Mouse (Mus musculus) limb, embryonic 12.5 days (tissue): ENCODE measurements at regions not wholly inside any gene's neighbourhood (a gene's known extent, or its start where the extent isn't known, plus 50 kb on each side); places are given as distances from the start of the nearest gene placed in this dataset.
"Not testable (repeated sequence)": the region's sequence is repeated elsewhere in the genome, so short reads cannot be mapped to it uniquely, and the experiment has no call there.

Experiments used
- ATAC-seq: fragments of 200-750 bp; cut with Nextera tagmentation; 2 replicates; pipeline ENCODE4 v1.8.0; 2017; ENCODE audit warnings: low read depth, moderate TSS enrichment; ENCODE audit not compliant: insufficient number of reproducible peaks, insufficient read depth, low FRiP score, low TSS enrichment
- H3K27ac ChIP-seq: fragments of 300-500 bp; sonication (generic); 2 replicates; pipeline ENCODE4 v1.5.1; 2016; ENCODE audit warnings: mild to moderate bottlenecking, moderate library complexity
- H3K27me3 ChIP-seq: fragments of 300-500 bp; sonication (generic); 2 replicates; pipeline ENCODE4 v1.6.1; 2016; ENCODE audit warnings: mild to moderate bottlenecking, moderate library complexity
- H3K36me3 ChIP-seq: fragments of 300-500 bp; sonication (generic); 2 replicates; pipeline ENCODE4 v1.6.1; 2016; ENCODE audit warnings: mild to moderate bottlenecking, moderate library complexity
- H3K4me1 ChIP-seq: fragments of 300-500 bp; sonication (generic); replicated peaks from 2 replicates; pipeline ENCODE4 v1.6.1; 2016
- H3K4me2 ChIP-seq: fragments of 300-500 bp; sonication (generic); 2 replicates; pipeline ENCODE4 v1.6.1; 2016; ENCODE audit warnings: mild to moderate bottlenecking, moderate library complexity
- H3K4me3 ChIP-seq: fragments of 300-500 bp; sonication (generic); replicated peaks from 2 replicates; pipeline ENCODE4 v1.5.1; 2016; ENCODE audit warnings: mild to moderate bottlenecking
- H3K9ac ChIP-seq: fragments of 300-500 bp; sonication (generic); replicated peaks from 2 replicates; pipeline ENCODE4 v1.6.1; 2016; ENCODE audit warnings: mild to moderate bottlenecking, moderate library complexity
- H3K9me3 ChIP-seq: fragments of 300-500 bp; sonication (generic); 2 replicates; pipeline ENCODE4 v1.6.1; 2016; ENCODE audit warnings: mild to moderate bottlenecking, moderate library complexity
- WGBS: fragments of 180-500 bp; shearing (Covaris S2); methylation state at CpG from one replicate; pipeline ENCODE4 v1.1.7; 2016; 5-methylcytosine and 5-hydroxymethylcytosine counted together

DNA sequence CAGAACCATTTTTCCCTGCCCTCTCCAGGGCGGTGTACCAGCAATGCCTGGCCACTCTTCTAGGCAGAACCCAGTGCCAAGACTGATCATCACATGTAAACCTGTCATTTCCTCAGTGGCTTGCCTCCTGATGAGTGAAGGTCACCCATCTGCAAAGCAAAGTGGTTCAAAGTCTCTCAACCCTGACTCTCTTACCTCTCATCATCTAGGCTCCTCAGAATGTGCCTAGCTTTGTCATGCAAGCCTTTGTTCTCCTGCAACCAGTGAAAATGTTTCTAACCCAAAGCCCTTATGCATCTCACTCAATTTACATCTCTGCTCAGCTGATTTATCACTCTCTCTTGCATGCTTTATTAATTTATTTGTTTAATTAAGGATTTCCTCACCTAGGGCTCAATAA is 445.5 kb downstream of the Anxa1 start:
- H3K4me3 ChIP-seq: no peak overlapping the region
- H3K36me3 ChIP-seq: no peaks in the 10 kb centered on the region
- H3K27ac ChIP-seq: no peak overlapping the region
- ATAC-seq: no peak
- H3K4me1 ChIP-seq: no peaks in the 10 kb centered on the region
- H3K9me3 ChIP-seq: no peaks in the 10 kb centered on the region
- no peaks in the 10 kb centered on the region for H3K27me3 ChIP-seq
- 87% methylated on average over 1 of the region's 1 CpGs for WGBS
- no peak overlapping the region for H3K4me2 ChIP-seq
- H3K9ac ChIP-seq: no peak overlapping the region

DNA sequence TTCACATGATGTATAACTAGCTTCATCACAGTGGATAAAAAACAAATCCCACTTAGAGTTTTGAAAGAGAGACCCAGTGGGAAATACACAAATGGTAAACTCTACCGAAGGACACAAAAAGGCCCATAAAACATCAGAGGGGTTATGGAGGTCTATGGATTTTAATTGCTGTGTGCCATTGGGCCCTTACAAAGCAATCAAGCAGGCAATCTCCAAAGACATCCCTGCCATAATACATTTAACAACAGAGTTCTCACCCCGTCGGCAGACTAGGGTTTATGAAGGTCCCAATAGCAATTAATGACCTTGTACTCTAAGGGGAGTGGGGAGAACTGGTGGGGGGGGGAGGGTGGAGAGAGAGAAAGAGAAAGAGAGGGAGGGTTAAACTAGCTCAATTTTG is 448.0 kb downstream of the Anxa1 start:
- H3K27ac ChIP-seq: no peak overlapping the region
- no peaks in the 10 kb centered on the region for H3K4me1 ChIP-seq
- H3K4me3 ChIP-seq: no peak overlapping the region
- 35% methylated on average over 3 of the region's 3 CpGs for WGBS
- no peaks in the 10 kb centered on the region for H3K36me3 ChIP-seq
- H3K4me2 ChIP-seq: no peak overlapping the region
- ATAC-seq: no peak
- H3K27me3 ChIP-seq: no peaks in the 10 kb centered on the region
- no peak overlapping the region for H3K9ac ChIP-seq
- H3K9me3 ChIP-seq: no peaks in the 10 kb centered on the region

DNA sequence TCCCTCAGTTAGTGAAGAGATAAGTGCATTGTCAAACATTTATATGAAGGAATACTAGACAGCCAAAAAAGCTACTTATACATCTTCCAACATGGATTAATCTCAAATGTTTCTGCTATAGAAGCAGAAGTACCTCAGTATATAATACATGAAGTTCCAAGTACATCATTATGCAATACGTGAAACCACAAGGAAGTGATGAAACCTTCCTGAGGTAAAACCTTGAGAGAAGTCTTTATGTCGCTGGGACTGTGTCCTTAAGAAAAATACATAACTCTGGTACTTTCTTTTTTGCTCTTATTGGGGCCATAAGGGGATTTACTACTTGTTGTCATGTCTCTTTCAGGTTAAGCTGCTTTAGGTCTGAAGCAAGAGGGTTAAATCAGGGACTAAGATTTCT is 469.6 kb downstream of the Anxa1 start:
- Histone ChIP-seq H3K27me3 (no peaks in the 10 kb centered on the region), H3K27ac (no peak overlapping the region), H3K4me3 (no peak overlapping the region), H3K9ac (no peak overlapping the region), H3K4me1 (no peaks in the 10 kb centered on the region), H3K36me3 (no peaks in the 10 kb centered on the region), H3K9me3 (no peaks in the 10 kb centered on the region), H3K4me2 (no peak overlapping the region)
- WGBS: 83% methylated on average over 2 of the region's 2 CpGs
- no peak for ATAC-seq

DNA sequence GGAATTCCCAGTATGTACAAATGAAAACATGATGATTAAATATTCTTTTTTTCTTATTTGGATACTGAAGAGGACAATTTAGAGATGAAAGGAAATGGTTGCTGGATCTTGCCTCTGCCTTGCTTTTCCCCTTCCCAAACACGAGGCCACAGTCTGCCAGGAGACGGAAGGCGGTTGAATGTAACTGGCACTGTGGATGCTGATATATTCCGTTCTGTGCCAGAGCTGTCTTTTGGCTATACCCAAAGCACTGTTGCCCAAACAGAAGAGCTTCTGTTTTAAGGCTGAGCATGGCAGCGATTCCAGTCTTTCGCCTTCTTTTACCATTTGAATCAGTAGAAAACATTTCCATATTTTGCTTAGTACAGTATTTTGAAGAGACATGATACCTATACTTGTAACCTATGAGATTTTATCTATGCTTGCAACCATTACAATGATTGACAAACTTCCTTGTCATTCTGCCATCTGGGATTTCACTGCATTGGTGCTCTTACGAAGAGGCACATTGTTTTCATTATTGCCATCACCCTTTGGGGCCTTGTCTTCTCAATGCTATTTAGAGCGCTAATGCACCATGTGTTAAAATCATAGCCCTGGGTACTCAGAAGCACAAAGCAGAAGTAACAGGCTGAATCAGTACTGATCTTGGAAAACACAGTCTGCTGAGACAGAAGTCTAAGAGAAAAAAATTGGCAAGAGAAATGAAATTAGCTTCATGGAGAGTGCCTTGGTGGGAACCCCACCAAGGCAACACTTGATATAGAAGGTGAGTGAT is 504.6 kb downstream of the Anxa1 start:
- H3K9me3 ChIP-seq: no peaks in the 10 kb centered on the region
- no peaks in the 10 kb centered on the region for H3K27me3 ChIP-seq
- no peaks in the 10 kb centered on the region for H3K36me3 ChIP-seq
- no peak overlapping the region for H3K9ac ChIP-seq
- no peak overlapping the region for H3K27ac ChIP-seq
- no peak overlapping the region for H3K4me3 ChIP-seq
- no peak for ATAC-seq
- WGBS: 85% methylated on average over 8 of the region's 8 CpGs
- no peak overlapping the region for H3K4me2 ChIP-seq
- no peaks in the 10 kb centered on the region for H3K4me1 ChIP-seq

DNA sequence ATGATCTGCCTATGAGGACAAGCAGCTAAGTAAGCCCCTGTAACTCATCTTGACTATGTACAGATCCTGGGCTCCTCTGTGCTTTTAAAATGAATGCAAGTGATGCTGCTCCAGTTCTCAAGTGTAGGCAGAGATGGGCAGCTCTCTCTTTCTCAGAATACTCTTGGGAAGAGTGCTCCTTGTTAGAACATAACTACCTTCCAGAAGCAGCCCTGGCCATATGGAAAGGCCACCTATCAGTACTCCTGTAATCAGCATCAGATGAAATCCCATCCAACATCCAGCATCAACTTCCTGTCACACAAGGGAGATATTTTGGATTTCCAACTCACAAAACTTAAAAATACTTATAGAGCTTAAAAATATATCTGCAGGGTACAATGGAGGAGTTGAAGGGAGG is 509.8 kb downstream of the Anxa1 start:
- Histone ChIP-seq H3K4me2 (no peak overlapping the region), H3K27me3 (no peaks in the 10 kb centered on the region), H3K36me3 (no peaks in the 10 kb centered on the region), H3K9ac (no peak overlapping the region), H3K9me3 (no peaks in the 10 kb centered on the region), H3K4me3 (no peak overlapping the region), H3K4me1 (no peaks in the 10 kb centered on the region), H3K27ac (no peak overlapping the region)
- ATAC-seq: no peak

DNA sequence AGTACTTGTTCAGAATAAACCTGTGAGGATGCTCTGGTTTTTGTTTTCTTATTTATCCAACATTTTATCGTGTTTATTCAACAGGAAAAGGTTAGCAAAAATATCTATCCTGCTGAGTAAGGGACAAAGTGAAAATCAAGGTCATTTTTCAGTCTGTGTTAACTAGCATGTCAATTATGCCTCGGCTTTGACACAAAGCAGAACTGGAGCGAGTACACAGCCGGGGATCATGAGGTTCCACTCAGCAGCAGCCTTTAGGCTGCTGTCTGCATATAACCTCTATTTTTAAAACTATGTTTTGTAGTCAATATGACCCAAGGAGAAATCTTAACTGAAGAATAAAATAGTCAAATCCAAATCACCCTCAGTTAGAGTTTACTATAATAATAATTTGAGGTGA is 542.6 kb downstream of the Anxa1 start:
- ATAC-seq: no peak
- Histone ChIP-seq H3K36me3 (no peaks in the 10 kb centered on the region), H3K4me3 (no peak overlapping the region), H3K27me3 (no peaks in the 10 kb centered on the region), H3K9ac (no peak overlapping the region), H3K4me1 (no peaks in the 10 kb centered on the region), H3K27ac (no peak overlapping the region), H3K4me2 (no peak overlapping the region), H3K9me3 (no peaks in the 10 kb centered on the region)
- WGBS: 74% methylated on average over 4 of the region's 4 CpGs

DNA sequence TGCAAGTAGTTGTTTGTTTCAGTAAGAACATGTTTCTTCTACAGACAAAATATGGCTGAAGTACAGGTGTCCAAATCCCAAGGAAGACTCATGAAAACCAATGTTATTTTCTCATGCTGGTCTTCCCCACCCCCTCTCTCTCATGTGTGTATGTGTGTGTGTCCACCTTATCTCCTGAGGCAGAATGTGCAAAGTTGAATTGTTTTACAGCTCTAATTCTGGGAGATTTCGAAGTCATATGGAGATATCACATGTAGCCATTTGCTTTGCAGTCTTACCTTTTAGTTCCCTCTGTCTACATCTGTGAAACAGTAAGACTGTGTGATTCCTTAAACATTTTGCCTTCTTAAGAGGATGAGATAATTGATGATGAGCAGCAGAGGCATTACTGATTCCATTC is 582.8 kb downstream of the Anxa1 start:
- no peaks in the 10 kb centered on the region for H3K4me1 ChIP-seq
- no peak overlapping the region for H3K4me3 ChIP-seq
- no peak overlapping the region for H3K27ac ChIP-seq
- H3K9me3 ChIP-seq: no peaks in the 10 kb centered on the region
- H3K4me2 ChIP-seq: no peak overlapping the region
- no peaks in the 10 kb centered on the region for H3K36me3 ChIP-seq
- WGBS: 77% methylated on average over 1 of the region's 1 CpGs
- no peaks in the 10 kb centered on the region for H3K27me3 ChIP-seq
- ATAC-seq: no peak
- no peak overlapping the region for H3K9ac ChIP-seq

DNA sequence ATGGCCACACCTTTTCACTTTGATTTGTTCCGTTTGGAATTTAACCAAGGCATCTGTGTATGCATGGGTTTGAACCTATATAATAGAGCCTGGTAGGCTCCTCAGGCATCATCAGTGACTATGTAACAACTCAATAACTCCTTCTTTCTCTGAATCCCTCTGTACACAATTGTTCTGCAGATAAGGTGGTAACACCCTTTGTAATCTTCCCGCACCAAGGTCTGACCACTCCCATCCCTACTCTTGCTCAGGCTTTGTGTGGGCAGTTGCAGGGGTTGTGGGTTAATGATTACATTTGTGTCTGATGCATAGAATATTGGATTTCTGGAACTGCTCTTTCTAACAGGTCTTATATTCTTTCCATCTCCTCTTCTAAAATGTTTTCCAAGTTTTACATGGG is 596.9 kb downstream of the Anxa1 start:
- no peaks in the 10 kb centered on the region for H3K9me3 ChIP-seq
- no peaks in the 10 kb centered on the region for H3K36me3 ChIP-seq
- ATAC-seq: no peak
- no peaks in the 10 kb centered on the region for H3K27me3 ChIP-seq
- no peaks in the 10 kb centered on the region for H3K4me1 ChIP-seq
- no peak overlapping the region for H3K9ac ChIP-seq
- no peak overlapping the region for H3K27ac ChIP-seq
- WGBS: 87% methylated on average over 2 of the region's 2 CpGs
- H3K4me2 ChIP-seq: no peak overlapping the region
- H3K4me3 ChIP-seq: no peak overlapping the region

DNA sequence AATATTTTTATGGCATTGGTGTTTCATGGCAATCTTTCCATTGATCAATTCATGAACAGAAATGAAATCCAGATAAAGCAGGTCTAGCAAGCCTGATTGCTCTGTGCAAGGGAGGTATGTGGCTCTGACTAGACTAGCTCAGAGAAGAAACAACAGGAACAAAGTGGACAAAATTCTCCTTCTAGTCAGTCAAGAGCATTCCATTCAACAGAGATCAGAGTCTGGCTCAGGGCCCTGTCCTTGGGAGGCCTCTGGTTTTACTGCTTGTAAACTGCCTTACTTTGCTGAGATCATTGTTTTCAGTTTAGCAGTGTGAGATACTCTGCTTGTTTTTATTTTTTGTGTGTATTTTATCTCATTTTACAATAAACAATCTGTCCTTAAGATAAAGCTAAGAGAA is 607.2 kb downstream of the Anxa1 start:
- no peaks in the 10 kb centered on the region for H3K9me3 ChIP-seq
- no peaks in the 10 kb centered on the region for H3K27me3 ChIP-seq
- no peak overlapping the region for H3K4me3 ChIP-seq
- no peak for ATAC-seq
- H3K4me2 ChIP-seq: no peak overlapping the region
- no peaks in the 10 kb centered on the region for H3K36me3 ChIP-seq
- H3K27ac ChIP-seq: no peak overlapping the region
- H3K9ac ChIP-seq: no peak overlapping the region
- no peaks in the 10 kb centered on the region for H3K4me1 ChIP-seq

DNA sequence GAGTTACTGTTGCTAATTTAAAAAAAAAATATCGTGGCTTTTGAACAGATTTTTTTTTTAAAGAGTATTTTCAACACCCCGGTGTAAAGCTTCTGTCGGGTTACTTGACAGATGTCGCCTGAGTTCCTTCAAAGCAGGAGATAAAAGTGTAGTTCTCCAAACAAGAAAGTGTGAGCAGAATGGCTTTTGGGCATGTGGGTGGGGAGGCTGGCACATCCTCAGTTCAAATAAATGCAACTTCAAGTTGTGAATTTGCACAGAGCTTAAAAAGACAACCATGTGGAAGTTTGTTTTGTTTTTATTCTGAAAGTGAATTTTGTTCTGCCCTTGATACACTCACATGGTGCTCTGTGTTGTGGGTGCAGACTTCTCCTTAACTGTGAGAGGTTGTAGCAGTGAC is 612.9 kb downstream of the Anxa1 start:
- Histone ChIP-seq H3K36me3 (no peaks in the 10 kb centered on the region), H3K27ac (no peak overlapping the region), H3K4me1 (no peaks in the 10 kb centered on the region), H3K4me3 (no peak overlapping the region), H3K9ac (no peak overlapping the region), H3K4me2 (no peak overlapping the region), H3K9me3 (no peaks in the 10 kb centered on the region), H3K27me3 (no peaks in the 10 kb centered on the region)
- 44% methylated on average over 4 of the region's 4 CpGs for WGBS
- no peak for ATAC-seq

DNA sequence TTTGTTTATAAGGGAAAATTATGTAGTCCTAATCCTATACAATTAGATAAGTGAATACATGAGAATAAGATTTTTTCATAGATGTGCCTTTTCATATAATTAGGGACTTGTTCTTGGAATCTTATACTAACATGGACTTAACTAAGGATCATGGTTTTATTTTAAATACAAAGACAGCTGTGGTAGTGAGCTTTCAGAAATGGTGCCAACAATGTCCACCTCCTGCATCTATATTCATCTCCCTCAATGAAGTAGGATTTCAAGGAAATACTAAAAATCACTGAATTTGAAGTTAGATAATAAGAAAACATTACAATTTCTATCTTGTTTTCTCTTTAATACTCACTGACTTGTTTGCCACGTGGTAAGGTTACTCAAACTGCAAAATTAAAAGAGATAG is 619.8 kb downstream of the Anxa1 start:
- Histone ChIP-seq H3K4me2 (no peak overlapping the region), H3K27ac (no peak overlapping the region), H3K9ac (no peak overlapping the region), H3K9me3 (no peaks in the 10 kb centered on the region), H3K27me3 (no peaks in the 10 kb centered on the region), H3K4me3 (no peak overlapping the region), H3K4me1 (no peaks in the 10 kb centered on the region), H3K36me3 (no peaks in the 10 kb centered on the region)
- no peak for ATAC-seq
- WGBS: 43% methylated on average over 1 of the region's 1 CpGs

DNA sequence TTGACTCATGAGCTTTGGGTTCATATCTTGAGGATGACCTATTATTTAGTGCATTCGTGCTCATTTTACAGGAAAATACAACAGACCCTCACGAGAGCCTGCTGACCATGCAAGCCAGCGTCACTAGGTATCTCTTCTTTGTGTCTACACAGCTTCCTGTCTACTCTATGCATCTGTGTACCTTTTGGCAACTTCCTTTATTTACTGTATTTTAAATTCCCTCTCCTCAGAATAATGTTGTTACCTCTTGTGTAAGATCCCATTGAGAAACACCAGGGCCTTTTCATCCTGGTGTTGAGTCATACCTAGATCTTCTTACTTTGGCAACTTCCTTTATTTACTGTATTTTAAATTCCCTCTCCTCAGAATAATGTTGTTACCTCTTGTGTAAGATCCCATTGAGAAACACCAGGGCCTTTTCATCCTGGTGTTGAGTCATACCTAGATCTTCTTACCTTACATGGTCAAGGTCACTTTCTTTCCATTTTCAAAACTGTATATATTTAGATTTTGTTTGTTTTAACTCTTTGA is 639.1 kb upstream of the Rorb start:
- H3K4me1 ChIP-seq, H3K9me3 ChIP-seq, ATAC-seq, H3K27ac ChIP-seq, H3K27me3 ChIP-seq, H3K4me2 ChIP-seq, H3K36me3 ChIP-seq, H3K4me3 ChIP-seq, H3K9ac ChIP-seq: not testable (repeated sequence)
- 81% methylated on average over 3 of the region's 3 CpGs for WGBS
